Mouse (Mus musculus): Measurements from ENCODE around the gene Hsd11b1.
A peak's percentile ranks its signal among the peaks of the same experiment; 100 is the strongest.

The Hsd11b1 gene

DNA sequence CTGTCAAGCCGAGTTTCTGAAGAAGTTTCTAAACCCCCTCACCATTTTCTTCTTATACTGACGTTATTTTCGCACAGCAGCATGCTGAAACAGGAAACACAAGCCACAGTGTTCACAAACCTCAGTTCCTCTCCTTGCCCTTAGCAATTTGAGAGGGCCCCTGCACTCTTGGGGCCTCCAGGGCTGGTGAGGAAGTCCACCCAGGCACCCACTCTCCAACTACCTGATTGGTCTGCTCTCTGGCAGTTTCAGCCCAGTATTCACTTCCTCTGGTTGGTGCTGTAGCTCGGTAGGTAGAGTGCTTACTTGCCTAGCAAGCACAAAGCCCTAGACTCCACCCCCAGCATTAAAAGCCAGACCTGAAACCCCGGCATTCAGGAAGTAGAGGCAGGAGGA lies 62.5 kb downstream of the Hsd11b1 start, which contains the start of gene Traf3ip3:
Traf3ip3 (minus strand) TSS at position 321 of the 396 bp plus-strand sequence.
- DNase-seq (ENCODE audit: low read depth, low spot score) = no peak

DNA sequence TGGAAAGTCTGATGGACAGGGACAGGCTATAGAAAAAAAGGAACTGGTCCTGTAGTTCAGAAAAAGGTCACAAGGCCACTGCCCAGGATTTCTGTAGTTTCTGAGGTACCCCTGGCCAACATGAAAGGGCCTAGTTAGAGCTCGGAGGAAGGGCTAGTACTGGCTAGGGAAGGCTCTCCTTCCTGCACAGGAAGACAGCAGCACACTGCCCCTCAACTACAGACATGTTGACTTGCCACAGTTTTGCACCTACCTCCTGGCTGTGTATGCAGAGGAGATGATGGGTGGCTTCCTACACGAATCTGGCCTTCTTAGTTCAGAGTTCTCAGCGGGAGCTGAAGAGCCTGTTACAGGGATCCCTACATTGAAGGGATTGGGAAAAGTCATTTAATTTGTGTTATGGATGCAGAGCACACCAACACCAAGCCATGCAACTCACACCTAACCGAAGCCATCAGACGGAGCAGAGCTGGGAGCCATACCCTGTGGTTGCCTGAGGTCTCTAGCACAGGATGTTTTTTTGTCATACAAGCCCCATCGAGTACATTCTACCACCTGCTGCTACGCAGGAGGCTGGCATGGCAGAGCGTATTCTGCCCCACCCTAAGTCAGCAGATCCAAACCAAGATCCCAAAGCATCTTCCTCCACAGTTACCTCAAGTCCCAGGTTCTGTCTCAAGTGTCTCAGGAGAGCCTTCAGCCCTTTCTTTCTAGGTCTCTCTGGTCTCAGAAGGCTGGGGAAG lies 63.1 kb downstream of the Hsd11b1 start:
- DNase-seq (ENCODE audit: low read depth, low spot score) = no peak

GRCm38 (mm10) chr1:193198312-193198711 lies 65.6 kb downstream of the Hsd11b1 start:
- DNase-seq (ENCODE audit: low read depth, low spot score) = no peak

DNA sequence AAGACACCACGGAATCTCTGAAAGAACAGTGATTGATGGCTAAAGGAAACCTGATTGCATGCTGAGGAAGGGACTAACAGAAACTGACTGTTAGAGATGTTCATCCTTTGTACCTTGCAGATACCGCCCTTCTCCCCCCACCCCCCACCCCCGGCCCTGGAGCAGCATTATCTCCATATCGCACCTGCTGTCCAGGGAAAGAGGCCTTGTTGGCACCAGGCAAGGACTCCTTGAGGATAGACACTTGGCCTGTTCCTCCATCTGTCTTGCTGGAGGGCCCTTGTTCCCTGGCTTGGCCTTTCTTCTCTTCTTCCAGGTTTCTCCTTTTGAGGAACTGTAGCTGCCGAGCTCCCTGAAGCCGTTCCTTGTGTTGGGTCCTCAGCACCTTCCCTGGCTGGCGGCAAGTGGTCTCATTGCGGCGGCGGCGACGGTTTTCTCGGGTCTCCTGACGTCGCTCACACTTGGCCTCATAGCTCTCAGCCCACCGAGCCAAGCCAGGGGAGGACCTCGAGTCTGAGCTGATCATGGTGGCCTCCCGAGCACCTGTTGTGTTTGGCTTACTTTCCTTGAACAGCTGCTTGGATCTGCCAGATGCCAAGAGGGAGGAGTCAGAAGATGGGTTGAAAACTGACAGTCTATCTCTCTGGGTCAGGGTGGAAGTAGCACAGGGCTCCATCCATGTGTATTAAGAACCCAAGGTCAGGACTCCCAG lies 66.2 kb downstream of the Hsd11b1 start:
- no peak for DNase-seq (ENCODE audit: low read depth, low spot score)

- no peak for DNase-seq (ENCODE audit: low read depth, low spot score)
Measured at GRCm38 (mm10) chr1:193195169-193195810, 68.6 kb downstream of the Hsd11b1 start.

GRCm38 (mm10) chr1:193194416-193195140 lies 69.3 kb downstream of the Hsd11b1 start:
- no peak for DNase-seq (ENCODE audit: low read depth, low spot score)

- no peak for DNase-seq (ENCODE audit: low read depth, low spot score)
Measured at GRCm38 (mm10) chr1:193191675-193192283, 72.1 kb downstream of the Hsd11b1 start.

DNA sequence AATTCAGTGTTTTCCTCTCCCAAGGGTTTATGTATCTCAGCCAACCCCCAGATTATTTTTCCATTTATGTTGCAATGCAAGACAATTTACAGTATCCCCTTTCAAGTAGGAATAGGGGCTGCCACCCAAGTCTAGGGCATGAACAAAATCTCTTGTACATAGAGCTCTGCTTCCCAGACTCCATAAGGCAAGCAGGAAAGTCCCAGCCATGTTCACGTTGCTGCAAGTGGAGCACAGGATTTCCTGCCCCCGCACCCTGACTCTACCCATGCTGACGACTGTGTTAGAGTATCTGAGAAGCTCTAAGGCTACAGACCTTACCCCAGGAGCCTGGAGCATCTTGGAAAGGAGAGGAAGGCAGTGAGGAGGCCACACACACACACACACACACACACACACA lies 74.1 kb downstream of the Hsd11b1 start:
- DNase-seq (ENCODE audit: low read depth, low spot score) = no peak

DNA sequence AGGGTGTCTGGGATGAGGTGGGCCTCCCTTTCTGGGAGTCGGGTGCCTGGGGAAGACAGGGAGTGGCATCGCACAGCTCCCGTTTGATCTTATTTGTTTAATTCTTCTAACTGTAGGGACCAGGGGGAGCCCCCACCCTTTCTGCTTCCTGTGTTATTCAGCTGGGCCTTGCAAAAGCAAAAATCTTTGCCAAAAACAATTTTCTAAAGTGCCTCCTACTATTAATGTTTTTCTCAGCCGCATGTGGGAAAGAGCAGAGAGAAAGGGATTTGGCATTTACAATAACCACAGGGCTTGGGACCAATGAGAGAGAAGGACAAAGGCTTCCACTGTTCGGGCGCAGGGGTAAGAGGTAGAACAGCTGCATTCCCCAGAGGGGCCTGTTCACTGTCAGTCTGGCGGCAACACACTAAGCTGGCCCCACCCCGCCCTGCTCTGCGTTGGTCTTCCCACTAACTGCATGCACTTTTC lies 74.7 kb downstream of the Hsd11b1 start:
- no peak for DNase-seq (ENCODE audit: low read depth, low spot score)

- DNase-seq (ENCODE audit: low read depth, low spot score) = no peak
Measured at GRCm38 (mm10) chr1:193188257-193188656, 75.6 kb downstream of the Hsd11b1 start.

DNA sequence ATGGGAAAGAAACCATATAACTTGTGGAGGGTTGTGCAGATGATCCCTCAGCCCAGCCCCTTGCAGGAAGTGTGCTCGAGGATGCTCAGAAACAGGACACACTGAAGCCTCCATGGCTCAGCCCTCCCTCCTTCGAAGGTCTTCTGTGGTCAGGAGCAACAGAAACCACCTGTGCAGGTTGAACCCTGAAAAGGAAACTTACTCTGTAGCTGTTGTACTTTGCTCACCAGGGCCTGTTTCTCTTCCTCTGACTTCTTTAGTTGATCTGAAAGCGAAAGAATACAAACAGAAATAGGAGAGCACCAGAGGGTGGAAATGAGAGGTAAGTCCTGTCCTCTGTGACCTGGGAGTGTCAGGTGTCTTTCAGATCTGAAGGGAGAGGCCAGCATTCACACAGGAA lies 82.8 kb downstream of the Hsd11b1 start:
- DNase-seq (ENCODE audit: low read depth, low spot score) = no peak

DNA sequence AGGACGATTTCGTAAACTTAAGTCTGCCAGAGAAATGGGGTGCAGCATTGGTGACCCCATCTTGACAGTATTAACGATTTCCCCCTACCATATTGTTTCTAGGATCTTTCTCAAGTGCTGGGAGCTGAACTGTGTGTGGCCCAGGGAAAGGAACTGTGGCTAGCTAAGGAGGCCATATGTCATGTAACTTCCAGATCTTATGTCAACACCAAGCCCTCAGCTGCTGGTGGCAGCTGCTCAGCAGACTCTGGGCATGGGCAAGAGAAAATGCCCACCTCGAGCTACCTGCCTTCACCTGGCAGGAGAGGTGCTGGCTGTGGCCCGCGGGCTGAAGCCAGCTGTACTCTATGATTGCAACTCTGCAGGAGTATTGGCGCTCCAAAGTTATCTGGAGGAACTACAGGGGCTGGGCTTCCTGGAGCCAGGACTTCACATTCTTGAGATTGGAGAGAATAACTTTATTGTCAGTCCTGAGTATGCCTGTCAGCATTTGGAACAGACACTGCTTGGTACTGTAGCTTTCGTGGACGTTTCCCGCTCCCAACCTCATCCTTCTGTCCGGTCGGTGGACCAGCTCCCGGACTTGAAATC lies 89.6 kb downstream of the Hsd11b1 start:
- DNase-seq (ENCODE audit: low read depth, low spot score) = no peak

DNA sequence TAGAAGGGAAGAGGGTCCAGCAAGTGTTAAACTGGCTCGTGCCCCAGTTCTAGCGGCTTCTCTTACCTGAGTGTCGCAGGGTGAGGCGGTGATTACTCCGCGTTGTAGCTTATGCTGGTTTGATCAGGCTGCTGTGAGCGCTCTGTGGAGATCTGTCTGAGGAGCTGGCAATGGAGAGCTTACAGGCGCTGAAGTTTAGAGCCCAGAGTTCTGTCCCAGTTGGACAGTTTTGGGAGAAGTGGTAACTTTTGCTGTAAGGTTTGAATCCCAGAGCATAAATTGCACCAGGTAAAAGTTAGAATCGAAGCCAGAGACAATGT lies 90.1 kb downstream of the Hsd11b1 start:
- no peak for DNase-seq (ENCODE audit: low read depth, low spot score)

DNA sequence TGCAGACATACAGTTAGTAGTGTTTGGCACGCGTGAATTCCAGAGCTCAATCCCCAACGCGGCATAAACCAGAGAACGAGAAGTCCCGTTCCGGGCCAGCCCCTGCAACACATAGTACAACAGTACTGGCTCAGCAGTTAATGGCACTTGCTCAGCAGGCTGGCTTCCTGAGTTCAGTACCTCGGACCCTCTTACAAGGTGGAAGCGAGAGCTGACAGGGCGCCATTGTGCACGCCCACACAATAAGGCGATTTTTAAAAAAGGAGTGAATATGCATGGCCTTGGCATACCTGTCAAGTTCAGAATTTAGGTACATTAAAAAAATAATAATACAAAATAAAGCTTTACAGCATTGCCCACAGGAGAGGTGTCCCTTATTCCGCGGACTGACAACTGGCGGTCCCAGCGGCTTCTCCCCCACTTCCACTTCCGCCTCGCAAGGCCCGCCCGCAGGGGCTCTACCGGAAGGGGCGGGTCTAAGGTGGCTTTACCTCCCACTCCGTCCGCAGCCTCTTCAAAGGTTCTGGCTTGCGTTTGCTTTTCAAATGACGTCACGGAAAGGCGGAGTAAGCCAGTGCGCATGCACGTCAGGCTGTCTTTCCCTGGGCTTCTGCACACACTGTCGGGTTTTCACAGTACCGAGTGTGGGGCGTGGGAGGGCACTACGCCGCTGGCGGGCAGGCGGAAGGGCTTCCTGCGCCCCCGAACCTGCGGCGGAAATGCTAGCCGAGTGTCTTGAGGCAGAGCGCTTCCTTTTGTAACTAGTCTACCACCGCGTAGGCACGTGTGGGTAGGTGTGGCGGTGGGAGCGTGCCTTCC lies 90.7 kb downstream of the Hsd11b1 start:
- peak; percentile 98 for DNase-seq (ENCODE audit: low read depth, low spot score)

Data from retina, adult 2 months (tissue).